Mouse (Mus musculus) heart, adult 10 weeks (tissue): ENCODE data around the gene Tgm4. TPM values are rescaled to one million over a fixed set of nuclear protein-coding genes. Genes with fewer than 3 reads are reported as not detected.

Experiments used
- polyA plus RNA-seq: library from polyadenylated mRNA; stranded (reverse); fragments of 350-450 nt; fragmentation: Illumina TruSeq; extraction: RNeasy Lipid Tissue Mini Kit (QIAGEN cat#74804); gene quantifications from one replicate; pipeline ENCODE4 v1.2.3, GENCODE M21; 2014; ENCODE audit warnings: low read depth, low replicate concordance

The Tgm4 gene
- not detected for polyA plus RNA-seq

GRCm38 (mm10) chr9:123034426-123034825 lies at the start of gene Tgm4:
Tgm4 (plus strand) TSS chr9:123034726.

GRCm38 (mm10) chr9:123020995-123021631 lies 13.4 kb upstream of the Tgm4 start, which contains the start of gene Tmem42:
Tmem42 (plus strand) TSS chr9:123021326.

GRCm38 (mm10) chr9:123112805-123113521 lies 78.4 kb downstream of the Tgm4 start, which contains the start of the genes Zdhhc3 and Exosc7:
Zdhhc3 (minus strand) TSS chr9:123113205.
Exosc7 (plus strand) TSS chr9:123113215.

Other genes starting within 250 kb of the Tgm4 start
- gene Tcaim, start 229.2 kb upstream of the Tgm4 start, polyA plus RNA-seq, result 47.2 TPM
- gene Gm35549, start 190.7 kb upstream of the Tgm4 start, polyA plus RNA-seq, result not detected
- gene Zfp445, start 168.7 kb upstream of the Tgm4 start, polyA plus RNA-seq, result 72.8 TPM
- gene Zkscan7, start 149.0 kb upstream of the Tgm4 start, polyA plus RNA-seq, result 6.9 TPM
- gene Zfp105, start 111.7 kb upstream of the Tgm4 start, polyA plus RNA-seq, result 2.0 TPM
- gene 1110059G10Rik, start 83.7 kb upstream of the Tgm4 start, polyA plus RNA-seq, result 17.4 TPM
- 0.55 TPM for gene Kif15, start 83.7 kb upstream of the Tgm4 start, polyA plus RNA-seq
- 20.1 TPM for gene Tmem42, start 13.4 kb upstream of the Tgm4 start, polyA plus RNA-seq
- gene Zdhhc3, start 78.5 kb downstream of the Tgm4 start, polyA plus RNA-seq, result 32.8 TPM
- 33.1 TPM for gene Exosc7, start 78.5 kb downstream of the Tgm4 start, polyA plus RNA-seq
- gene Clec3b, start 116.2 kb downstream of the Tgm4 start, polyA plus RNA-seq, result 96.5 TPM
- gene Cdcp1, start 181.3 kb downstream of the Tgm4 start, polyA plus RNA-seq, result 0.58 TPM
- gene Tmem158, start 226.0 kb downstream of the Tgm4 start, polyA plus RNA-seq, result 1.8 TPM